Comparison of ENCODE assay signal across 15 mouse cellular contexts in genomic region chr1:87636716-87637117, GRCm38 (mm10). TPM values are rescaled to one million over a fixed set of nuclear protein-coding genes. Genes with fewer than 3 reads are reported as not detected.
DNase-seq lines count a peak whose midpoint lies in the region; ATAC-seq and TF ChIP-seq lines count a peak whose summit lies in the region.
"Had no signal": no experiment of that assay in that cellular context is flagged by ENCODE, and none has a peak within 500 bp of the region (broad histone marks: within the 10 kb centered on the region; RNA-seq: fewer than 3 reads in every experiment).

No protein-coding gene starts in this region.

- peak overlapping the region; percentile 43 for H3K4me2 ChIP-seq in liver, postnatal 0 days (ENCODE audit: low read depth, low read length)
- H3K4me2 ChIP-seq in kidney, embryonic 15.5 days: no peak overlapping the region
- H3K4me2 ChIP-seq: neural tube, embryonic 15.5 days had no signal

- in situ Hi-C loops in ES-E14 (cut with MboI; ENCODE audit: low sequenced_read_pairs in 2 of 2, unreplicated experiment in 2 of 2): no loop called here

- no peaks in the 10 kb centered on the region for H3K9me3 ChIP-seq in ES-E14 (ENCODE audit: control insufficient read depth, insufficient read depth, low read depth, low read length)
- no peaks in the 10 kb centered on the region for H3K9me3 ChIP-seq in liver, postnatal 0 days (ENCODE audit: low read length)
- H3K9me3 ChIP-seq in kidney, embryonic 15.5 days (replicated peaks): no peaks in the 10 kb centered on the region
- H3K9me3 ChIP-seq: neural tube, embryonic 15.5 days had no signal

- no peak for TF ChIP-seq EP300 in liver, postnatal 0 days (IDR thresholded peaks at IDR 0.05; ENCODE audit: low read depth)

- TF ChIP-seq CTCF in spleen, adult 2 months (IDR thresholded peaks at IDR 0.05; ENCODE audit: extremely low read depth, insufficient read depth, insufficient read length, insufficient replicate concordance): no peak
- no peak for TF ChIP-seq CTCF in liver, postnatal 0 days (IDR thresholded peaks at IDR 0.05; ENCODE audit: low read depth)

- H3K4me3 ChIP-seq in spleen, adult 2 months (ENCODE audit: extremely low read depth, insufficient read depth, insufficient read length): no peak overlapping the region
- peak overlapping the region in 1 of 2 experiments; percentile 2; a peak in 1 of 4 replicates for H3K4me3 ChIP-seq in ES-E14 (ENCODE audit: insufficient read depth in 1 of 2, low read depth in 1 of 2, low read length in 2 of 2, poor library complexity in 1 of 2, severe bottlenecking in 1 of 2)
- no peak overlapping the region for H3K4me3 ChIP-seq in liver, postnatal 0 days (ENCODE audit: low read depth, low read length)
- H3K4me3 ChIP-seq in kidney, embryonic 15.5 days (replicated peaks): no peak overlapping the region
- H3K4me3 ChIP-seq: neural tube, embryonic 15.5 days had no signal

- no peak overlapping the region for H3K9ac ChIP-seq in ES-E14 (ENCODE audit: insufficient read depth, low read depth, low read length, poor library complexity, severe bottlenecking)
- H3K9ac ChIP-seq in liver, postnatal 0 days (replicated peaks): peak overlapping the region; percentile 58; the same call in 1 of the 2 replicates
- H3K9ac ChIP-seq in kidney, embryonic 15.5 days: no peak overlapping the region
- H3K9ac ChIP-seq: neural tube, embryonic 15.5 days had no signal

- no peak for DNase-seq in spleen, adult 2 months (ENCODE audit: low read depth in 1 of 2, low spot score in 2 of 2)
- no peak for DNase-seq in spleen, adult 18-20 months
- DNase-seq in ES-E14 (ENCODE audit: low read depth, low spot score) (no peak), MN1 (ENCODE audit: low spot score) (no peak)
- peak; percentile 57 for DNase-seq in liver, postnatal 0 days
- no peak for DNase-seq in lung, postnatal 10 days
- DNase-seq: cerebellum, adult 18-20 months; embryo, embryonic 11 days; gastrocnemius, postnatal 36 days; heart, postnatal 14 days; kidney, adult 8-10 months; lung, adult 18-20 months had no signal

- peaks cover 6% of the 10 kb centered on the region; the same call in 1 of the 2 replicates for H3K36me3 ChIP-seq in spleen, adult 2 months (ENCODE audit: control insufficient read depth, insufficient read depth, low read length)
- H3K36me3 ChIP-seq in ES-E14 (ENCODE audit: control insufficient read depth, insufficient read depth, low read length, poor library complexity, severe bottlenecking): no peaks in the 10 kb centered on the region
- H3K36me3 ChIP-seq in liver, postnatal 0 days (replicated peaks; ENCODE audit: insufficient read depth, low read length): 0 out of 2 replicates have a peak, but pooled peaks cover 3% of the 10 kb centered on the region
- no peaks in the 10 kb centered on the region for H3K36me3 ChIP-seq in kidney, embryonic 15.5 days
- H3K36me3 ChIP-seq: neural tube, embryonic 15.5 days had no signal

- TF ChIP-seq POLR2A in spleen, adult 2 months (IDR thresholded peaks at IDR 0.05; ENCODE audit: low read depth, low read length): no peak

- H3K27me3 ChIP-seq in spleen, adult 2 months (ENCODE audit: control insufficient read depth, insufficient read depth, low read length): no peaks in the 10 kb centered on the region
- H3K27me3 ChIP-seq in liver, postnatal 0 days (ENCODE audit: insufficient read depth, low read length): no peaks in the 10 kb centered on the region
- H3K27me3 ChIP-seq in kidney, embryonic 15.5 days: no peaks in the 10 kb centered on the region
- H3K27me3 ChIP-seq: neural tube, embryonic 15.5 days had no signal

- ATAC-seq in erythroblast, adult 5-6 weeks (replicated peaks; ENCODE audit: low FRiP score, poor library complexity, severe bottlenecking): peak; percentile 21; the same call in 1 of the 2 replicates
- no peak for ATAC-seq in liver, postnatal 0 days
- no peak for ATAC-seq in kidney, embryonic 15.5 days (replicated peaks; ENCODE audit: low FRiP score)

- 38% methylated on average over 12 of the region's 12 CpGs for WGBS in spleen, adult 2 months
- WGBS in liver, postnatal 0 days (ENCODE audit: insufficient replicate concordance): 60% methylated on average over 12 of the region's 12 CpGs
- WGBS in kidney, embryonic 15.5 days: 90% methylated on average over 12 of the region's 12 CpGs

- H3K27ac ChIP-seq in spleen, adult 2 months (ENCODE audit: insufficient read depth, low read length): peak overlapping the region; percentile 63
- H3K27ac ChIP-seq in ES-E14 (ENCODE audit: insufficient read depth, low read depth, low read length, poor library complexity, severe bottlenecking): no peak overlapping the region
- peak overlapping the region; percentile 95 for H3K27ac ChIP-seq in liver, postnatal 0 days (ENCODE audit: low read depth)
- no peak overlapping the region for H3K27ac ChIP-seq in kidney, embryonic 15.5 days
- H3K27ac ChIP-seq: neural tube, embryonic 15.5 days had no signal

- peaks cover 52% of the 10 kb centered on the region for H3K4me1 ChIP-seq in spleen, adult 2 months (ENCODE audit: control insufficient read depth, insufficient read depth, insufficient read length)
- peaks cover 0 to 9% of the 10 kb centered on the region in 2 experiments; a peak in 1 of 4 replicates for H3K4me1 ChIP-seq in ES-E14 (ENCODE audit: control insufficient read depth in 2 of 2, insufficient read depth in 2 of 2, low read length in 2 of 2, poor library complexity in 1 of 2)
- peaks cover 65% of the 10 kb centered on the region for H3K4me1 ChIP-seq in liver, postnatal 0 days (ENCODE audit: insufficient read depth)
- H3K4me1 ChIP-seq in kidney, embryonic 15.5 days: peaks cover 11% of the 10 kb centered on the region; the same call in 1 of the 2 replicates
- H3K4me1 ChIP-seq: neural tube, embryonic 15.5 days had no signal

TF ChIP-seq in ES-E14, 5 proteins besides CTCF, POLR2A, EP300 and RAD21:
- TF ChIP-seq MAFK (IDR thresholded peaks at IDR 0.05; ENCODE audit: insufficient read depth, low read depth, low read length): no peak
- TF ChIP-seq HCFC1 (IDR thresholded peaks at IDR 0.05; ENCODE audit: borderline replicate concordance, insufficient read depth, low read length): no peak
- no peak for TF ChIP-seq ZC3H11A (IDR thresholded peaks at IDR 0.05; ENCODE audit: borderline replicate concordance, low read depth, low read length)
- peak; percentile 81 for TF ChIP-seq ZNF384 (IDR thresholded peaks at IDR 0.05; ENCODE audit: low read depth, low read length)
- no peak for TF ChIP-seq CHD2 (IDR thresholded peaks at IDR 0.05; ENCODE audit: low read depth, low read length)

RNA-seq across cellular contexts. Expression of gene Inpp5d, which starts 16.6 kb away (rescaled TPM):
- 204 and 282 TPM in 2 replicates for polyA plus RNA-seq in spleen, adult 2 months (2012; rRNA removed)
- total RNA-seq in ES-E14 (2012; rRNA removed): 39.5 and 52.4 TPM in 2 replicates
- 50.1 and 53.1 TPM in 2 replicates for total RNA-seq in erythroblast, adult 5-6 weeks (2015; ENCODE audit: low replicate concordance)
- 19.9 and 25.2 TPM in 2 replicates for total RNA-seq in erythroblast, adult 5-6 weeks (2017; ENCODE audit: low replicate concordance)
- polyA plus RNA-seq in liver, postnatal 0 days (2015; fragmentation: Nextera tagmentation; extraction: Ambion mirVana): 11.3 and 13.3 TPM in 2 replicates
- 8.8 and 10.2 TPM in 2 replicates for polyA plus RNA-seq in kidney, embryonic 15.5 days (2015; fragmentation: Nextera tagmentation; extraction: Ambion mirVana)

Comparison
In these comparisons a context has a peak if more than half of its experiments do, and no peak if none do; other contexts are left out.
1. H3K27ac ChIP-seq: peak in spleen, adult 2 months (single experiment) and liver, postnatal 0 days (single experiment); none in ES-E14 (single experiment) and kidney, embryonic 15.5 days (single experiment).
2. RNA of gene Inpp5d, which starts 16.6 kb away (polyA plus RNA-seq): 204 to 282 TPM in spleen, adult 2 months; 11.3 to 13.3 TPM in liver, postnatal 0 days and 8.8 to 10.2 TPM in kidney, embryonic 15.5 days; every median in the first group is over 10 times any median in the second.